Mouse (Mus musculus) midbrain, embryonic 14.5 days (tissue): ENCODE measurements at regions not wholly inside any gene's neighbourhood (a gene's known extent, or its start where the extent isn't known, plus 50 kb on each side); places are given as distances from the start of the nearest gene placed in this dataset.

Experiments used
- ATAC-seq: fragments of 200-750 bp; cut with Nextera tagmentation; 2 replicates; pipeline ENCODE4 v1.8.0; 2017; ENCODE audit warnings: moderate number of reproducible peaks, moderate library complexity; ENCODE audit not compliant: low FRiP score, low TSS enrichment
- DNase-seq: peaks from one replicate; pipeline ENCODE4 v3.0.0-alpha.2; 2015
- H3K27ac ChIP-seq: fragments of 300-500 bp; sonication (generic); replicated peaks from 2 replicates; pipeline ENCODE4 v1.5.1; 2014; ENCODE audit warnings: mild to moderate bottlenecking, low read depth, low read length, moderate library complexity
- H3K27me3 ChIP-seq: fragments of 300-500 bp; sonication (generic); 2 replicates; pipeline ENCODE4 v1.6.1; 2014; ENCODE audit warnings: low read length, control low read depth, mixed read lengths; ENCODE audit not compliant: control insufficient read depth, insufficient read depth
- H3K36me3 ChIP-seq: fragments of 300-500 bp; sonication (generic); 2 replicates; pipeline ENCODE4 v1.6.1; 2014; ENCODE audit warnings: low read length, control low read depth; ENCODE audit not compliant: control insufficient read depth, insufficient read depth
- H3K4me1 ChIP-seq: fragments of 300-500 bp; sonication (generic); 2 replicates; pipeline ENCODE4 v1.6.1; 2014; ENCODE audit warnings: mild to moderate bottlenecking, antibody characterized with exemption, low read length, control low read depth; ENCODE audit not compliant: control insufficient read depth, insufficient read depth
- H3K4me2 ChIP-seq: fragments of 300-500 bp; sonication (generic); 2 replicates; pipeline ENCODE4 v1.6.1; 2014; ENCODE audit warnings: mild to moderate bottlenecking, low read length, moderate library complexity
- H3K4me3 ChIP-seq: fragments of 300-500 bp; sonication (generic); replicated peaks from 2 replicates; pipeline ENCODE4 v1.5.1; 2014; ENCODE audit warnings: low read depth, low read length
- H3K9ac ChIP-seq: fragments of 300-500 bp; sonication (generic); replicated peaks from 2 replicates; pipeline ENCODE4 v1.6.1; 2014; ENCODE audit warnings: mild to moderate bottlenecking, low read length, moderate library complexity
- H3K9me3 ChIP-seq: fragments of 300-500 bp; sonication (generic); 2 replicates; pipeline ENCODE4 v1.6.1; 2016; ENCODE audit warnings: low read length, control low read depth, mixed read lengths; ENCODE audit not compliant: control insufficient read depth
- WGBS: fragments of 180-500 bp; shearing (Covaris S2); extraction: QIAGEN DNeasy Blood & Tissue Kit; methylation state at CpG from one replicate; pipeline ENCODE4 v1.1.7; 2014; 5-methylcytosine and 5-hydroxymethylcytosine counted together

DNA sequence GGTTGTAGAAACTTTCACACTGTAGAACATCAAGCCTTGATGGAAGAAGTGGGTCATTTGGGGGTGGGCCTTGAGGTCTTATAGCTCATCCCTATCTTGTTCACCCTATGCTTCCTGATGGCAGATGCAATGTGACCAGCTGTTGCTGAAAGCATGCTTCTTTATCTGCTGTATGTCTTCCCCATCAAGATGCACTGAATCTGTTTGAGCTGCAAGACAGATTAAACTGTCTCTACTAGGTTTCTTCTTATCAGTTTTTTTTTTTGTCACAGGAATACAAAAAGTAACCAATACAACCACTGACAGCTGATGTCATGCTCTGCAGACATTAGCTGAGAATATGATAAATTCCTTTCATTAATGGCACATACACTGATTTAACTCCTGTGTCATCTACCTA lies 505.0 kb upstream of the Fam160b2 start:
- H3K36me3 ChIP-seq: no peaks in the 10 kb centered on the region
- DNase-seq (no peak), ATAC-seq (no peak)
- no peaks in the 10 kb centered on the region for H3K27me3 ChIP-seq
- no peak overlapping the region for H3K27ac ChIP-seq
- no peak overlapping the region for H3K4me3 ChIP-seq
- H3K9ac ChIP-seq: no peak overlapping the region
- H3K9me3 ChIP-seq: no peaks in the 10 kb centered on the region
- H3K4me2 ChIP-seq: no peak overlapping the region
- no peaks in the 10 kb centered on the region for H3K4me1 ChIP-seq

DNA sequence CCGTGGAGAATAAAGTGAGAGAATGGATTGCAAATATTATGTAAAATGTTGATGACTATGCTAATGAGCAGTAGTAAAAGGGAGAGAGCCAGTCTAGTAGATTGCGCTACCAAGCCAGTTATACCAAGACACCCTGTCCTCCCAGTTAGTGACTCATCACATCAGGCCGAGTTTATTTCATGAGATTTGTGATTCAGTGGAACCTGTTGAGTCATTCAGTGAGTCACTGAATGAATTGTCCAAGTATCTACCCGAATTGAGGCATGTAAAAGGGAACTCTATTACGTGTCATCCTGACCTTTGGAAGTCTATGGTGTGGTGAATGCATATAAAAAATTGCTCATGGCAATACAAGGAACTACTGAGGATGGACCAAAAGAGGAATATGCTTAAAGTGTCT lies 504.3 kb upstream of the Fam160b2 start:
- WGBS: 86% methylated on average over 5 of the region's 5 CpGs
- H3K9me3 ChIP-seq: no peaks in the 10 kb centered on the region
- H3K9ac ChIP-seq: no peak overlapping the region
- no peak for DNase-seq
- H3K27ac ChIP-seq: no peak overlapping the region
- no peaks in the 10 kb centered on the region for H3K36me3 ChIP-seq
- H3K4me2 ChIP-seq: no peak overlapping the region
- ATAC-seq: no peak
- no peaks in the 10 kb centered on the region for H3K4me1 ChIP-seq
- no peaks in the 10 kb centered on the region for H3K27me3 ChIP-seq
- no peak overlapping the region for H3K4me3 ChIP-seq

DNA sequence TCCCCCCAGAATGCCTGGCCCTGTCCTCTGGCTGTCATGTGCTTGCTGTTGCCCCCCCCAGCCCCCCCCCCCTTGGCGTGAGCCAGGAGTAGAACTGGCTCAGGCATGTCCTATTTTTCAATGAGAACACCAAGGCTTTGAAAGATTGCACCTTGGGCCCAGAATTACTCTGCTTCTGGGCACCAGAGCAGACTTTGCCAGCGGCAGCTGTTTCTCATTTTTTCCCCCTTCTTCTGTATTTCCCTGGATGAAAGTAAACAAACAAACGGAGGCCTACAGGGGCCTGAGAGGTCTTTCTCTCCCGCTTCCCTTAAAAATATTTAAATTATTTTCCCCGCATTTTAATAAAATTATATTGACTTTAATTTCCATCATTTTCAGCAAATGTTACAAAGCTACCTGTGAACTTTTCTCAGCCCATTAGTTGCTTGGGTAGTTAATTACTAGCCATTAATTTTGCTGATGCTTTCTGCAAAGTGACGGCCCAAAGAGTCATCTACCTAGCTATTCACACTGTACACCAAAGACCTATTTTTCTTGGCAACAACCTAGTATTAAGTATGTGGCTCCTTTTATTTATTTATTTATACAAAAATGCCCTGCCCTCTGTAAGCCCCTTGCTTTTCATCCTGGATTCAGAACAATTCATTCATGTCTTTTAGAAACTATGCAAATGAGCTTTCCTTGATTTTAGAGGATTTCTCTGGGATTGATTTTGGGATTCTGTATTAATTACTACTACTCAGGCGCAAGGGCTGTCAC lies 496.2 kb upstream of the Fam160b2 start:
- Histone ChIP-seq H3K9me3 (no peaks in the 10 kb centered on the region), H3K4me1 (no peaks in the 10 kb centered on the region), H3K4me3 (no peak overlapping the region), H3K27me3 (no peaks in the 10 kb centered on the region), H3K4me2 (no peak overlapping the region), H3K36me3 (no peaks in the 10 kb centered on the region), H3K9ac (no peak overlapping the region), H3K27ac (no peak overlapping the region)
- no peak for ATAC-seq
- WGBS: 86% methylated on average over 7 of the region's 7 CpGs
- DNase-seq: no peak

DNA sequence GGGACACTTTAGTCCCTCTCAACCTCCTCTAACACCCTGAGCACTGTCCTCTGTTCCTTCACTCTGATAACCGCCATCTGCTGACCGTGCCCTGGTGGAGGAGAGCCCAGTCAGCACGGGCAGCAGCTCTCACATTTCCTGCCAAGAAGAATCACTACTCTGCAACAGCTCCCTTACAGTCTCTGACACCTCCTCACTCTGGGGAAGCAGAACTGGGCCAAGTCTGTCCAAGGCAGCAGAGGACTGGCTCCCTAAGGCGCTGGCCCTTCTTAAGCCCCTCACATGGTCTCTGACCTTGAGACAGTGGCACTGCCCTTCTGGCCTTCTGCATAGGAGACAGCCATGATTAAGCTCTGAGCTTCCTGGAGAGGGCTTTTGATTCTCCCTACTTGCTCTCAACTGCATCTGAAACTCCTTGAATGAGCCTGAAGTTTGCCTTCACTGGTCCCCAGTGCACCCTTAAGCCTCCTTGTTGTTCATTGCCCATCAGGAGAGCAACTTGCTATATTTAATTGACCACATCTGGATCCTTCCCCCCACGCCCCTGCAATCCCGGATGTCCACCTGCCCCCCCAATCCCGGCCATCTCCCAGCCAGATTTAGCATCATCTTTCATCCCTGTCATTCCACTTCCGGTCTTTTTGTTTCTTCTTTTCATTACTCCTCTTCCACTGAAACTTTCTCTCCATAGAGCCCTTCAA lies 493.1 kb upstream of the Fam160b2 start:
- no peaks in the 10 kb centered on the region for H3K4me1 ChIP-seq
- ATAC-seq: no peak
- no peak overlapping the region for H3K27ac ChIP-seq
- no peak overlapping the region for H3K9ac ChIP-seq
- no peak for DNase-seq
- no peak overlapping the region for H3K4me2 ChIP-seq
- H3K36me3 ChIP-seq: no peaks in the 10 kb centered on the region
- no peak overlapping the region for H3K4me3 ChIP-seq
- H3K9me3 ChIP-seq: no peaks in the 10 kb centered on the region
- no peaks in the 10 kb centered on the region for H3K27me3 ChIP-seq
- 81% methylated on average over 8 of the region's 8 CpGs for WGBS

DNA sequence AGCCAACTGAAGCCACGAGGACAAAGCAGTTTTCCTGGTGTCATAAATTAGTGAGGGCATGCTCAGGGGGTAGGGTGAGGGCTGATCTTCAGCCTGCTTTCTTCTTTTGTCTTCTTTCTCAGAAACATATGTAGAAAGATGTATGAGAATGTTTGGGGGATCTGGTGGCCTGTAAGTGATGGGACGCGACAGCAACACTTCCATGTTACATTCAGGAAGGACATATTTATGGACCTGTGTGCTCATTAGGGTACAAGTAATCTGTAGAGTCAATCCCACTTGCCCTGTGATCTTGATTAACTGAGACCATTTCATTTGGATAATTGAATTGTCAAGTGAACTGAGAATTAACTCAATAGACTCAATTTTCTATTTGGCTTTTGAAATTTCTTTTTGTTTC lies 486.1 kb upstream of the Fam160b2 start:
- DNase-seq (no peak), ATAC-seq (no peak)
- H3K4me1 ChIP-seq: no peaks in the 10 kb centered on the region
- H3K27ac ChIP-seq: no peak overlapping the region
- H3K27me3 ChIP-seq: no peaks in the 10 kb centered on the region
- H3K9ac ChIP-seq: no peak overlapping the region
- no peaks in the 10 kb centered on the region for H3K36me3 ChIP-seq
- no peak overlapping the region for H3K4me3 ChIP-seq
- no peak overlapping the region for H3K4me2 ChIP-seq
- H3K9me3 ChIP-seq: no peaks in the 10 kb centered on the region
- 87% methylated on average over 3 of the region's 3 CpGs for WGBS

DNA sequence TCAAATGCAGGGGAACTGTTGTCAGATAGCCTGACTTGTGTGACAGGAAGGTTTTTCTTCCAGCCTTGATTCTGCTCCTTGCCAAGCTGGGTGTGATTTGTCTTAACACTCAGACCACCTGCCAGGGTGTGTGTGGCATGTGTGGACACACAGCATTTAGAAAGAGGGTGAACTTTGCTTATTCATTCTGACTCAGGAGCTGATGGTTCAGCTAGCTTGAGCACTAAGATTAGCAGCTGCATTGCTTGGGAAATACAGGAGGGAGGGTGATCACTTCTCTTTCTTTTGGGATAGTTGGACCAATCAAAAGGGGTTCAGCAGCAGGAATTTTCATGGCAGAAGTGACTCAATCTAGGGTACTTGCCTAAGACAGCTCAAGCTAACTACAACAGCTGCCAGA lies 482.7 kb upstream of the Fam160b2 start:
- H3K9me3 ChIP-seq: no peaks in the 10 kb centered on the region
- ATAC-seq (no peak), DNase-seq (no peak)
- no peaks in the 10 kb centered on the region for H3K27me3 ChIP-seq
- no peak overlapping the region for H3K4me2 ChIP-seq
- no peak overlapping the region for H3K27ac ChIP-seq
- H3K36me3 ChIP-seq: no peaks in the 10 kb centered on the region
- H3K9ac ChIP-seq: no peak overlapping the region
- no peaks in the 10 kb centered on the region for H3K4me1 ChIP-seq
- H3K4me3 ChIP-seq: no peak overlapping the region

DNA sequence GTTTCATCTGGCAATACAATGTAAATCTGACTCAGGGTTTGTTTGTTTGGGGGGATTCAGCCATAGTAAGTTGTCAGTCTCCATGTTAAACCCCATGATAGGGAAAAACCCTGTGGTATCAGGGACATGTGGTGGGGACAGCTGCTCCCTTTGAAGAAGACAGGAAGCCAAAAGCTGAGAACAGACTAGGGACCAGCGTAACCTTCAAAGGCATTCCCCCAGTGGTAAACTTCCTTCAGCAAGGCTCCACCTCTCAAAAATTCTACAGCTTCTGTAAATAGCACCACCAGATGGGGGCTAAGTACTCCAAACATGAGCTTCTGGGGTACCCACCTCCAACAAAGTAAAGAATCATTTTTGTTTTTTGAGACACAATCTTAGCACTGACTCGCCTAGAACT lies 476.0 kb upstream of the Fam160b2 start:
- Histone ChIP-seq H3K27ac (no peak overlapping the region), H3K4me3 (no peak overlapping the region), H3K4me1 (no peaks in the 10 kb centered on the region), H3K4me2 (no peak overlapping the region), H3K9ac (no peak overlapping the region), H3K9me3 (no peaks in the 10 kb centered on the region), H3K27me3 (no peaks in the 10 kb centered on the region), H3K36me3 (no peaks in the 10 kb centered on the region)
- no peak for DNase-seq
- no peak for ATAC-seq
- WGBS: 84% methylated on average over 2 of the region's 2 CpGs

DNA sequence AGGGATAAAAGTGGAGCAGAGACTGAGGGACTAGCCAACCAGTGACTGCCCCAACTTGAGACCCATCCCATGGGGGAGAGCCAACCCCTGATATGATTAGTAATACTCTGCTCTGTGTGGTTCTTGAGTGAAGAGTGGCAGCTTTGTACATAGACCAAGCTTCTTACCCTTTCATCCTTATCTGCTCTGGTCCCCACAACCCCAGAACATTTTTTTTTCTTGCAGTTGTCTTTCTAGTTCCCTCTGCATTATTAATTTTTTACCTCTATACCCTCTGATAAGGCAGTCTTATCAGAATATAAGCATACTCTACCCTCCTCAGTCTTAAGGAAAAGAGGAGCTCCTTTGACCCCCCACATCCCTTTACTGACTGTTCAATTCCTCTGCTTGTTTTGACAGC lies 474.4 kb upstream of the Fam160b2 start:
- Histone ChIP-seq H3K27ac (no peak overlapping the region), H3K9ac (no peak overlapping the region), H3K4me2 (no peak overlapping the region), H3K27me3 (no peaks in the 10 kb centered on the region), H3K4me1 (no peaks in the 10 kb centered on the region), H3K9me3 (no peaks in the 10 kb centered on the region), H3K36me3 (no peaks in the 10 kb centered on the region), H3K4me3 (no peak overlapping the region)
- DNase-seq (no peak), ATAC-seq (no peak)

DNA sequence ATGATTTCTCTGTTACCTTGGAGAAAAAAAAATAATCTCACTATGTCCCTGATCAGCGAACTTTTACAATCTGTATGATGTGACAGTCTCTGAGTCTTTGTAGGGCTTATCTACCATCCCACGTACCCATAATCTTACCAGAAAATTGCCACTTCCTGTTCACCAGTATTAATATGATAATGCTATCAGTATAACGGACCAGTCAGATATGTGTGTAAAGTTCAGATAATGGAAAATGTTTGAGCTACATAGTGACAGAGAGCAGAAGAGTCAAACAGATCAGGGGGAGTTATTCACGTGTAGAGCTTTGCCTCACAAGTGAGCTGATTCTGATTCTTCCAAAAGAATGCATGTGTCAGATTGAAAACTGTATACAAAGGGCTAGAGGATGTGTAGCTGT lies 466.0 kb upstream of the Fam160b2 start:
- ATAC-seq (no peak), DNase-seq (no peak)
- WGBS: 73% methylated on average over 4 of the region's 4 CpGs
- no peak overlapping the region for H3K4me2 ChIP-seq
- no peak overlapping the region for H3K27ac ChIP-seq
- no peak overlapping the region for H3K4me3 ChIP-seq
- H3K4me1 ChIP-seq: no peaks in the 10 kb centered on the region
- no peak overlapping the region for H3K9ac ChIP-seq
- no peaks in the 10 kb centered on the region for H3K9me3 ChIP-seq
- H3K27me3 ChIP-seq: no peaks in the 10 kb centered on the region
- no peaks in the 10 kb centered on the region for H3K36me3 ChIP-seq
